Mouse (Mus musculus): ENCODE results near the gene Abhd17c.

The Abhd17c gene

GRCm38 (mm10) chr7:84077257-84078013 lies 74.3 kb downstream of the Abhd17c start:
- DNase-seq (ENCODE audit: low spot score in 2 of 2): no peak

GRCm38 (mm10) chr7:84074266-84074665 lies 77.4 kb downstream of the Abhd17c start:
- no peak for DNase-seq (ENCODE audit: low spot score in 2 of 2)

GRCm38 (mm10) chr7:84073856-84074255 lies 77.8 kb downstream of the Abhd17c start:
- no peak for DNase-seq (ENCODE audit: low spot score in 2 of 2)

GRCm38 (mm10) chr7:84068931-84069330 lies 82.8 kb downstream of the Abhd17c start:
- DNase-seq (ENCODE audit: low spot score in 2 of 2): no peak

DNA sequence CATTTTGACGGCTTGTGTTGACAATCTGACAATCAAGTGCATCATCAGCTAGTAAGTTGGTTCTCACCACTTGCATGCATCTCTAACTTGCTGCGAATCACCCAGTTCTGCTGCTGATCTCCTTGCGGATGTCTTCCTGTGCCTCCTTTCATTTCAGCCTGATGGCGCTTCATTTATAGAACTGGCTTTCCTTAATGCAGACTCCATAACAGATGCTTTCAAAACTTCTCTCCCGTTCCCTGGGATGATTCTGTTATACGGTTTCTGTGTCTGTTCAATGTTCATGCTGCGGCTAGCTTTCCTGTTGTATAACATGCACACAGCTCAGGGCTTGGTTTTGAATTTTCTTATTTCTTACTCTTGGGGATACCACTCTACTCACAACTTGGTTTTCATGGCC lies 91.9 kb downstream of the Abhd17c start:
- DNase-seq (ENCODE audit: low spot score in 2 of 2): no peak

Data from spleen, postnatal 36 days (tissue).